Mouse (Mus musculus): ENCODE measurements around the gene Slc26a6.

DNA sequence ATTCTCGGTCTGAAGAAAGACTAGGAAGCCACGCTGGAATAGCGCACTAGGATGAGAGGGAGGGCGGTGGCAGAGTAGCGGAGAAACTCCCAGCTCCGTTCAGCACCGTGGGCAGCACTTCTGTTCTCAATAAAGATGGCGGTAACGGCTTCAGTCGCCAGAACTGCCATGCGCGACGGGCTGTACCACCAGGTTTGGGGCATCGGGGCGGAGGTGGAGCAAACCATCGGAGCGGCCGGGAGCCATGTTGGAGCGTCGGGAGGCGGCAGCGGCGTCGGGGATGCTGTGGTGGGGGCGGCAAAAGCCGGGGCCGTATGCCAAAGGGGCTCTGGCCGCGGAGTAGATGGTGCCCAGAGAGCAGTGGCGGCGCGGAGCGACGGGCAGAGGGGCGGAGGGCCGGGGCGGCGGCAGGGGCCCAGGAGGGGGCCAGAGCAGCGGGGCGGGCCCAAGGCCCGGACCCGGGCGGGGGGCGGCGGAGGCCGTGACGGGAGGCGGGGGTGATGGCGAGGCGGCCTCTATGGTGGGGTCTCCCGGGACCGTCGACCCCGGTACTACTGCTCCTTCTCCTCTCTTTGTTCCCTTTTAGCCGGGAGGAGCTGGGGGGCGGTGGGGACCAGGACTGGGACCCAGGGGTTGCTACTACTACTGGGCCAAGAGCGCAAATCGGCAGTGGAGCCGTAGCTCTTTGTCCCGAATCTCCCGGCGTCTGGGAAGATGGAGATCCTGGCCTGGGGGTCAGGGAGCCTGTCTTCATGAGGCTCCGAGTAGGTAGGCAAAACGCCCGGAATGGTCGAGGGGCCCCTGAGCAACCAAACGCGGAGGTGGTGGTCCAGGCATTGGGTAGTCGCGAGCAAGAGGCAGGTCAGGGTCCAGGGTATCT is 27.0 kb upstream of the Slc26a6 start, which contains the start of gene Celsr3:
- TF ChIP-seq CTCF (IDR thresholded peaks at IDR 0.05; ENCODE audit: control insufficient read depth, insufficient read depth, insufficient read length) (no peak), CEBPB (IDR thresholded peaks at IDR 0.05; ENCODE audit: low read depth) (no peak), MAX (IDR thresholded peaks at IDR 0.05) (no peak), MYOG (IDR thresholded peaks at IDR 0.05; ENCODE audit: control insufficient read depth, extremely low read depth, insufficient read length) (no peak), FOSL1 (IDR thresholded peaks at IDR 0.05; ENCODE audit: insufficient read depth, low read length, poor library complexity, severe bottlenecking) (no peak)
